Mouse (Mus musculus): ENCODE measurements around the gene Gm44973. TPM values are rescaled to one million over a fixed set of nuclear protein-coding genes. Genes with fewer than 3 reads are reported as not detected.

The Gm44973 gene
- polyA plus RNA-seq, 1 experiment from 2014 or later: 0.15 TPM

DNA sequence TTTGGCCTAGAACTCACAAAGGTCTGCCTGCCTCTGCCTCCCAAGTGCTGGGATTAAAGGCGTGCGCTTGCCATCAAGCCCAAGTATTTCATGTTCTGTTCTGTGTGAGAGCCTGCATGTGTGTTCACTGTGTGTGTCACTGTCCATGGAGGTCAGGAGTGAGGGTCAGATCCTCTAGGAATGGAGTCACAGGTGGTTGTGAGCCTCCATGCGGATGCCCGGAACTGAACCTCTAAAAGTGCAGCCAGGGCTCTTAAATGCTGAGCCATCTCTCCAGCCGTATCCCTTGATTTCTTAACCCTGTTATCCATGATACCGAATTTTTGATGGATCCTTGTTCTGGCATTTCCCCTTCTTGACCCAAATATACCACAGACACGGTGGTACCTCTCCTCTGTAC lies 21.7 kb downstream of the Gm44973 start:
- H3K9me3 ChIP-seq (replicated peaks): no peaks in the 10 kb centered on the region
- peak overlapping the region; percentile 61; the same call in 1 of the 2 replicates for H3K4me3 ChIP-seq (replicated peaks)
- no peaks in the 10 kb centered on the region for H3K27me3 ChIP-seq (replicated peaks)
- H3K27ac ChIP-seq (replicated peaks): 0 out of 2 replicates have a peak overlapping the region, but pooled peaks have one; percentile 99
- WGBS: 94% methylated on average over 7 of the region's 7 CpGs
- H3K36me3 ChIP-seq: peaks cover 36% of the 10 kb centered on the region
- H3K4me2 ChIP-seq: peak overlapping the region; percentile 68
- ATAC-seq (ENCODE audit: low FRiP score): no peak
- peaks cover 22% of the 10 kb centered on the region for H3K4me1 ChIP-seq
- no peak overlapping the region for H3K9ac ChIP-seq (replicated peaks)

GRCm38 (mm10) chr7:5037467-5037866 lies 22.2 kb downstream of the Gm44973 start:
- Histone ChIP-seq H3K9me3 (replicated peaks) (no peaks in the 10 kb centered on the region), H3K4me2 (peak overlapping the region; percentile 68), H3K27ac (replicated peaks) (peak overlapping the region; percentile 99), H3K36me3 (peaks cover 32% of the 10 kb centered on the region), H3K9ac (replicated peaks) (0 out of 2 replicates have a peak overlapping the region, but pooled peaks have one; percentile 74), H3K4me3 (replicated peaks) (peak overlapping the region; percentile 61), H3K27me3 (replicated peaks) (no peaks in the 10 kb centered on the region), H3K4me1 (peaks cover 22% of the 10 kb centered on the region)
- WGBS: 81% methylated on average over 8 of the region's 8 CpGs
- ATAC-seq (ENCODE audit: low FRiP score): no peak

- H3K27ac ChIP-seq (replicated peaks): peak within 1 kb of the TSS; percentile 99
- ATAC-seq (ENCODE audit: low FRiP score): peak; percentile 94
- peaks cover 24% of the 10 kb centered on the region for H3K36me3 ChIP-seq
Measured at GRCm38 (mm10) chr7:5038109-5038732, 22.9 kb downstream of the Gm44973 start, which contains the start of gene Zfp784. Gene Zfp784 (minus strand): TSS chr7:5038446.

GRCm38 (mm10) chr7:5038940-5039339 lies 23.6 kb downstream of the Gm44973 start:
- WGBS: 34% methylated on average over 5 of the region's 5 CpGs
- Histone ChIP-seq H3K4me3 (replicated peaks) (peak overlapping the region; percentile 61), H3K4me1 (peaks cover 22% of the 10 kb centered on the region), H3K9ac (replicated peaks) (peak overlapping the region; percentile 74), H3K36me3 (peaks cover 17% of the 10 kb centered on the region), H3K4me2 (peak overlapping the region; percentile 68), H3K9me3 (replicated peaks) (no peaks in the 10 kb centered on the region), H3K27me3 (replicated peaks) (no peaks in the 10 kb centered on the region), H3K27ac (replicated peaks) (peak overlapping the region; percentile 99)
- ATAC-seq (ENCODE audit: low FRiP score): no peak

More at GRCm38 (mm10) chr7:5038109-5038732, 22.9 kb downstream of the Gm44973 start, which contains the start of gene Zfp784:
- no peaks in the 10 kb centered on the region for H3K27me3 ChIP-seq (replicated peaks)
- H3K4me3 ChIP-seq (replicated peaks): peak within 1 kb of the TSS; percentile 61
- H3K4me2 ChIP-seq: peak within 1 kb of the TSS; percentile 68
- peaks cover 22% of the 10 kb centered on the region for H3K4me1 ChIP-seq
- peak within 1 kb of the TSS; percentile 74 for H3K9ac ChIP-seq (replicated peaks)
- WGBS: under 1% methylated on average over 48 of the region's 48 CpGs
- no peaks in the 10 kb centered on the region for H3K9me3 ChIP-seq (replicated peaks)

DNA sequence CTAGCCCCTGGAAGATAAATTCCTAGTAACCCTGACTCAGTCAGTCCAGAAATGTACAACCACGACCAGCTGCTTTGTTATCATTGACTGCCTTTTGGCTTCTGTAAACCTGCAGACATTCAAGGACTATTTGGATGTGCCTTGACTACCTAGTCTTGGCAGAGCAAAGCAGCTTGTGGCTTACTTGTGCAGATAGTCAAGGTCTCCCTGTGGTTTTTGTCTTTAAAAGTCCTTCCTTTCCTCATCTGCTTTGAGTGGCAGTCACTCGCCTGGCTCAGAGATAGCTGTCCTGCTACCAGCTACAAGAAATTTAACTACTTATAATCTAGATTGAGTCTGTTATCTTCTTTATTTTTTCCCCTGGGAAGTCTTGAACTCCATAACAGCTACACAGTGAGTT lies 29.7 kb downstream of the Gm44973 start:
- no peak overlapping the region for H3K4me2 ChIP-seq

GRCm38 (mm10) chr7:5046112-5046511 lies 30.8 kb downstream of the Gm44973 start:
- Histone ChIP-seq H3K4me3 (replicated peaks) (no peak overlapping the region), H3K9me3 (replicated peaks) (no peaks in the 10 kb centered on the region), H3K27ac (replicated peaks) (no peak overlapping the region), H3K4me1 (peaks cover 10% of the 10 kb centered on the region), H3K27me3 (replicated peaks) (no peaks in the 10 kb centered on the region), H3K9ac (replicated peaks) (no peak overlapping the region), H3K36me3 (no peaks in the 10 kb centered on the region), H3K4me2 (no peak overlapping the region)
- 70% methylated on average over 2 of the region's 2 CpGs for WGBS
- ATAC-seq (ENCODE audit: low FRiP score): no peak

More for the DNA sequence above, 29.7 kb downstream of the Gm44973 start:
- ATAC-seq (ENCODE audit: low FRiP score): no peak
- Histone ChIP-seq H3K9me3 (replicated peaks) (no peaks in the 10 kb centered on the region), H3K9ac (replicated peaks) (no peak overlapping the region), H3K4me3 (replicated peaks) (no peak overlapping the region), H3K4me1 (0 out of 2 replicates have a peak, but pooled peaks cover under 1% of the 10 kb centered on the region), H3K36me3 (no peaks in the 10 kb centered on the region), H3K27ac (replicated peaks) (no peak overlapping the region), H3K27me3 (replicated peaks) (no peaks in the 10 kb centered on the region)
- 86% methylated on average over 2 of the region's 2 CpGs for WGBS

GRCm38 (mm10) chr7:5047313-5047712 lies 32.0 kb downstream of the Gm44973 start:
- Histone ChIP-seq H3K27ac (replicated peaks) (no peak overlapping the region), H3K27me3 (replicated peaks) (no peaks in the 10 kb centered on the region), H3K4me3 (replicated peaks) (no peak overlapping the region), H3K36me3 (no peaks in the 10 kb centered on the region), H3K9me3 (replicated peaks) (no peaks in the 10 kb centered on the region), H3K4me1 (peaks cover 15% of the 10 kb centered on the region), H3K4me2 (no peak overlapping the region), H3K9ac (replicated peaks) (no peak overlapping the region)
- no peak for ATAC-seq (ENCODE audit: low FRiP score)
- WGBS: 30% methylated on average over 2 of the region's 2 CpGs

DNA sequence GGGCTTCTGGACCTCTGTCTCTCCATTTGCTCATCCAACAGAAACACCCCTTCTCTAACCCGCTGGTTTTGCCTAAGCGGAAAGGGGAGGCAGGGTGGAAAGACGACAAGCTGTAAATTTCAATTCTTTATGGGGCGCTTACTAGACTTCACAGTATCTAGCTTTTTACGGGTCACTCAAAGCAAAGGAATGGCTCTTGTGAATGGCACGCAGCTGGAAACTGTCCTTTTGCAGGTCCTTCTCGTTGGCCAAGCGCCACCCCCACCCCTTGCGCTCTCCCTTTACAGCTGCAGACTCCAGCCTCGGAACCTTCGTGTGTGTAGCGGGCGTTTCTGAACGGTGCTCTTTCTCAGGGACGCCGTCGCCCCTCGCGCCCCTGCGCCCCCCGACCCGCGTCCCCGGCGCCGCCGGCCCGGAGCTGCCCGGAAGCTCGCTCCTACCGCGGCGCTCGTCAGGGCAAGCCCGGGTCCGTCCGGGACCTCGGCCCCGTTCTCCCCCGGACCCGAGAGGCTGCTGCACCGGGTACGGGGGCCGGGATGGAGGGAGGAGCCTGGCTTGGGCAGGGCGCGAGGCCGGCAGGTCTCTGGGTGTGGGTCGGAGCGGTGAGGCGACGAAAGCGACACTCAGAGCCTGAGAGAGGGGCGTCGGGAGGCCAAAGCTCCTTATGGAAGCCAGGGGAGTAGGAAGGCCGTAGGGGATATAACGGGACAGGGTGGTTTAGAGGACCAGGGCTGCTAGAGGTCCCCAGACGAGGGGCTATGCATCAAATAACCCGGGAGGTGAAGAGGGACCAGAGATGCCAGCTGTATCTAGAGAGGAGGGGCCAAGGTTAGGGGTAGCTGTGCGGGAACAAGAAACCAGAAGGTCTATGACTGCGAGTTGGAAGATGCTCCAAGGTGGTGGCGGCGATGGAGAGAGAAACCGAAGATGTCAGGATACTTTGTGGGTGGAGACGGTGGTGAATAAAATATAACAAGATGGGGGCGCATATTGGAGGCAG lies 36.2 kb downstream of the Gm44973 start, which contains the start of gene Zfp580:
Gene Zfp580 (plus strand): TSS at position 346 of the 1,000 bp plus-strand sequence.
- Histone ChIP-seq H3K4me3 (replicated peaks) (peak within 1 kb of the TSS; percentile 66), H3K9ac (replicated peaks) (peak within 1 kb of the TSS; percentile 85), H3K36me3 (no peaks in the 10 kb centered on the region), H3K4me1 (peaks cover 56% of the 10 kb centered on the region), H3K4me2 (peak within 1 kb of the TSS; percentile 92), H3K27ac (replicated peaks) (peak within 1 kb of the TSS; percentile 90), H3K27me3 (replicated peaks) (peaks cover 24% of the 10 kb centered on the region), H3K9me3 (replicated peaks) (no peaks in the 10 kb centered on the region)
- WGBS: under 1% methylated on average over 65 of the region's 65 CpGs
- ATAC-seq (ENCODE audit: low FRiP score): peak; percentile 77

DNA sequence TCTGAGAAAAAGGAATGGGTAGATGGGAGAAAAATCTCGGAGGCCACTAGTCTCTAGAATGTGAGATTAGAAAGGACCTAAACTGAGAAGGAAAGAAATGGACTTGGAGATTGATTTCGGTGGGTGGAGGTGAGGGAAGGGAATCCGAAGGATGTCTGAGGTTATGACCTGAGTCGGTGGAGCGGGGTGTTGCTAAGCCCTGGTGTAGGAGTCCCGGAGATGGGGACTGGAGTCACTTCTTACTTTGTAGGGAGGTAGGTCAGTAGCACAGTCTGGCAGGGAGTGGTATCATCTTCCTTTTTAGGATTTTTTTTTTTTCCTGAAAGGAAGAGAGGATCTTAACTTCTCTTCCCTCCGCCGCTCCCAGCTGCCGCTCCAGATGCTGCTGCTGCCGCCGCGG lies 37.1 kb downstream of the Gm44973 start:
- ATAC-seq (ENCODE audit: low FRiP score): no peak
- peak overlapping the region; percentile 92 for H3K4me2 ChIP-seq
- H3K4me1 ChIP-seq: peaks cover 62% of the 10 kb centered on the region
- peak overlapping the region; percentile 52 for H3K27ac ChIP-seq (replicated peaks)
- peaks cover 24% of the 10 kb centered on the region for H3K27me3 ChIP-seq (replicated peaks)
- H3K36me3 ChIP-seq: no peaks in the 10 kb centered on the region
- H3K9ac ChIP-seq (replicated peaks): peak overlapping the region; percentile 85
- peak overlapping the region; percentile 66 for H3K4me3 ChIP-seq (replicated peaks)
- WGBS: 3% methylated on average over 12 of the region's 12 CpGs
- no peaks in the 10 kb centered on the region for H3K9me3 ChIP-seq (replicated peaks)

- WGBS: 3% methylated on average over 44 of the region's 45 CpGs
- H3K4me1 ChIP-seq: peaks cover 67% of the 10 kb centered on the region
Measured at GRCm38 (mm10) chr7:5052931-5053343, 37.6 kb downstream of the Gm44973 start.

GRCm38 (mm10) chr7:5053456-5054179 lies 38.3 kb downstream of the Gm44973 start:
- no peaks in the 10 kb centered on the region for H3K36me3 ChIP-seq
- no peak for ATAC-seq (ENCODE audit: low FRiP score)
- H3K4me1 ChIP-seq: peaks cover 74% of the 10 kb centered on the region
- no peaks in the 10 kb centered on the region for H3K9me3 ChIP-seq (replicated peaks)
- WGBS: 8% methylated on average over 32 of the region's 32 CpGs
- H3K27me3 ChIP-seq (replicated peaks): peaks cover 24% of the 10 kb centered on the region
- H3K27ac ChIP-seq (replicated peaks): peak overlapping the region; percentile 41; the same call in 1 of the 2 replicates
- H3K4me3 ChIP-seq (replicated peaks): peak overlapping the region; percentile 66
- peak overlapping the region; percentile 92 for H3K4me2 ChIP-seq
- peak overlapping the region; percentile 85 for H3K9ac ChIP-seq (replicated peaks)

More at GRCm38 (mm10) chr7:5052931-5053343, 37.6 kb downstream of the Gm44973 start:
- peak overlapping the region; percentile 66 for H3K4me3 ChIP-seq (replicated peaks)
- peak overlapping the region; percentile 52 for H3K27ac ChIP-seq (replicated peaks)
- peak overlapping the region; percentile 92 for H3K4me2 ChIP-seq
- peak overlapping the region; percentile 85 for H3K9ac ChIP-seq (replicated peaks)
- no peak for ATAC-seq (ENCODE audit: low FRiP score)
- no peaks in the 10 kb centered on the region for H3K9me3 ChIP-seq (replicated peaks)
- H3K27me3 ChIP-seq (replicated peaks): peaks cover 24% of the 10 kb centered on the region
- H3K36me3 ChIP-seq: no peaks in the 10 kb centered on the region

Data from neural tube, embryonic 15.5 days (tissue).